Mouse (Mus musculus): Measurements from ENCODE around the gene Cysltr2. TPM values are rescaled to one million over a fixed set of nuclear protein-coding genes. Genes with fewer than 3 reads are reported as not detected.

Cysltr2 gene
- polyA plus RNA-seq, 1 experiment, result 3.8 TPM

DNA sequence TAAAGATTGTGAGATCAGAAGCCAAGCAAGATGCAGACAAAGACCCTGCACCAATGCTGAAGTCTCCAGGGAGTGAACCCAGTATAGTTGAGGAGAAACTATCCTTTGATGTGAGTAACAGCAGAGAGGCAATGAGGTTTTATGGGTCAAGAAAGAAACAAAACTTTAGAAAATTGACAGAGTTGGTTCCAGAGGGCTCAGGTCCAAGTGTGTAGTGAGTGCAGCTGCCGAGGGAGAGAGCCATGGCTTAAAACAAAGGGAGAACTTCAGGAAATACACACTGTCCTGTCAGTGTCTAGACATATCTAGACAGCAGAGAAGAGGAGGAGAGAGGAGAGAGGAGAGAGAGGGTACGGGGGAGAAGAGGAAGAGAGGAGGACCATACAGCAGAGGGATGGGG lies 72.8 kb downstream of the Cysltr2 start:
- H3K27ac ChIP-seq (ENCODE audit: insufficient read depth, low read length), result no peak overlapping the region
- H3K4me1 ChIP-seq (ENCODE audit: control insufficient read depth, insufficient read depth, insufficient read length), result no peaks in the 10 kb centered on the region
- 73% methylated on average over 2 of the region's 2 CpGs for whole genome bisulfite sequencing
- TF ChIP-seq POLR2A (IDR thresholded peaks at IDR 0.05; ENCODE audit: low read depth, low read length), result no peak
- no peak for TF ChIP-seq CTCF (IDR thresholded peaks at IDR 0.05; ENCODE audit: extremely low read depth, insufficient read depth, insufficient read length, insufficient replicate concordance)
- no peak for DNase-seq (ENCODE audit: low read depth in 1 of 2, low spot score in 2 of 2)
- H3K36me3 ChIP-seq (ENCODE audit: control insufficient read depth, insufficient read depth, low read length), result no peaks in the 10 kb centered on the region
- H3K4me3 ChIP-seq (ENCODE audit: extremely low read depth, insufficient read depth, insufficient read length), result no peak overlapping the region
- no peaks in the 10 kb centered on the region for H3K27me3 ChIP-seq (ENCODE audit: control insufficient read depth, insufficient read depth, low read length)

Other genes with a start within 250 kb of the Cysltr2 start
- 14.4 and 17.5 TPM in 2 replicates for gene Rcbtb2, start 73.9 kb upstream of the Cysltr2 start, polyA plus RNA-seq (2012; rRNA removed)
- gene Lpar6, start 188.8 kb upstream of the Cysltr2 start, polyA plus RNA-seq (2012; rRNA removed), result 2.7 and 2.8 TPM in 2 replicates